Mouse (Mus musculus): Measurements from ENCODE around the gene Pla2g15.

Pla2g15 gene

GRCm38 (mm10) chr8:106149025-106149424, 1.2 kb upstream of the Pla2g15 start:
- H3K4me3 ChIP-seq (replicated peaks; ENCODE audit: low read length) = no peak overlapping the region
- peaks cover 19% of the 10 kb centered on the region for H3K36me3 ChIP-seq (ENCODE audit: insufficient read depth, low read length)
- H3K27me3 ChIP-seq (ENCODE audit: insufficient read depth, low read length) = peaks cover 3% of the 10 kb centered on the region; the same call in 1 of the 2 replicates
- H3K9me3 ChIP-seq (ENCODE audit: low read length) = no peaks in the 10 kb centered on the region
- peaks cover 29% of the 10 kb centered on the region for H3K4me1 ChIP-seq (replicated peaks; ENCODE audit: low read depth, low read length)
- TF ChIP-seq CTCF (conservative IDR thresholded peaks at IDR 0.05; ENCODE audit: low read length) (no peak), POU5F1 (IDR thresholded peaks at IDR 0.05; ENCODE audit: borderline replicate concordance, low read length) (no peak), NANOG (IDR thresholded peaks at IDR 0.05; ENCODE audit: borderline replicate concordance, low read length) (no peak)

- Histone ChIP-seq H3K9me3 (ENCODE audit: low read length) (no peaks in the 10 kb centered on the region), H3K4me3 (replicated peaks; ENCODE audit: low read length) (peak overlapping the region; percentile 90), H3K4me1 (replicated peaks; ENCODE audit: low read depth, low read length) (peaks cover 29% of the 10 kb centered on the region), H3K36me3 (ENCODE audit: insufficient read depth, low read length) (peaks cover 34% of the 10 kb centered on the region), H3K27me3 (ENCODE audit: insufficient read depth, low read length) (no peaks in the 10 kb centered on the region)
- TF ChIP-seq CTCF (conservative IDR thresholded peaks at IDR 0.05; ENCODE audit: low read length) (no peak), POU5F1 (IDR thresholded peaks at IDR 0.05; ENCODE audit: borderline replicate concordance, low read length) (no peak), NANOG (IDR thresholded peaks at IDR 0.05; ENCODE audit: borderline replicate concordance, low read length) (no peak)
Observed at GRCm38 (mm10) chr8:106150653-106151000, 428 bp downstream of the Pla2g15 start.

- Histone ChIP-seq H3K4me1 (replicated peaks; ENCODE audit: low read depth, low read length) (peaks cover 29% of the 10 kb centered on the region), H3K36me3 (ENCODE audit: insufficient read depth, low read length) (peaks cover 38% of the 10 kb centered on the region), H3K9me3 (ENCODE audit: low read length) (no peaks in the 10 kb centered on the region), H3K27me3 (ENCODE audit: insufficient read depth, low read length) (no peaks in the 10 kb centered on the region), H3K4me3 (replicated peaks; ENCODE audit: low read length) (peak overlapping the region; percentile 90)
- TF ChIP-seq NANOG (IDR thresholded peaks at IDR 0.05; ENCODE audit: borderline replicate concordance, low read length) (no peak), POU5F1 (IDR thresholded peaks at IDR 0.05; ENCODE audit: borderline replicate concordance, low read length) (no peak), CTCF (conservative IDR thresholded peaks at IDR 0.05; ENCODE audit: low read length) (no peak)
Observed at GRCm38 (mm10) chr8:106151041-106151440, 842 bp downstream of the Pla2g15 start.

GRCm38 (mm10) chr8:106152876-106153275, 2.7 kb downstream of the Pla2g15 start:
- Histone ChIP-seq H3K36me3 (ENCODE audit: insufficient read depth, low read length) (peaks cover 47% of the 10 kb centered on the region), H3K4me3 (replicated peaks; ENCODE audit: low read length) (no peak overlapping the region), H3K27me3 (ENCODE audit: insufficient read depth, low read length) (no peaks in the 10 kb centered on the region), H3K4me1 (replicated peaks; ENCODE audit: low read depth, low read length) (peaks cover 29% of the 10 kb centered on the region), H3K9me3 (ENCODE audit: low read length) (no peaks in the 10 kb centered on the region)
- no peak for TF ChIP-seq CTCF (conservative IDR thresholded peaks at IDR 0.05; ENCODE audit: low read length)
- TF ChIP-seq NANOG (IDR thresholded peaks at IDR 0.05; ENCODE audit: borderline replicate concordance, low read length) = no peak
- TF ChIP-seq POU5F1 (IDR thresholded peaks at IDR 0.05; ENCODE audit: borderline replicate concordance, low read length) = no peak

GRCm38 (mm10) chr8:106157419-106157818, 7.2 kb downstream of the Pla2g15 start:
- H3K27me3 ChIP-seq (ENCODE audit: insufficient read depth, low read length) = no peaks in the 10 kb centered on the region
- TF ChIP-seq NANOG (IDR thresholded peaks at IDR 0.05; ENCODE audit: borderline replicate concordance, low read length) (no peak), POU5F1 (IDR thresholded peaks at IDR 0.05; ENCODE audit: borderline replicate concordance, low read length) (no peak), CTCF (conservative IDR thresholded peaks at IDR 0.05; ENCODE audit: low read length) (no peak)
- peaks cover 71% of the 10 kb centered on the region for H3K36me3 ChIP-seq (ENCODE audit: insufficient read depth, low read length)
- H3K9me3 ChIP-seq (ENCODE audit: low read length) = no peaks in the 10 kb centered on the region
- no peak overlapping the region for H3K4me3 ChIP-seq (replicated peaks; ENCODE audit: low read length)
- H3K4me1 ChIP-seq (replicated peaks; ENCODE audit: low read depth, low read length) = peaks cover 50% of the 10 kb centered on the region

- H3K27me3 ChIP-seq (ENCODE audit: insufficient read depth, low read length) = no peaks in the 10 kb centered on the region
- no peaks in the 10 kb centered on the region for H3K9me3 ChIP-seq (ENCODE audit: low read length)
- H3K36me3 ChIP-seq (ENCODE audit: insufficient read depth, low read length) = peaks cover 72% of the 10 kb centered on the region
- TF ChIP-seq CTCF (conservative IDR thresholded peaks at IDR 0.05; ENCODE audit: low read length) (no peak), POU5F1 (IDR thresholded peaks at IDR 0.05; ENCODE audit: borderline replicate concordance, low read length) (no peak), NANOG (IDR thresholded peaks at IDR 0.05; ENCODE audit: borderline replicate concordance, low read length) (no peak)
- H3K4me3 ChIP-seq (replicated peaks; ENCODE audit: low read length) = no peak overlapping the region
- peaks cover 52% of the 10 kb centered on the region for H3K4me1 ChIP-seq (replicated peaks; ENCODE audit: low read depth, low read length)
Observed at GRCm38 (mm10) chr8:106158381-106158780, 8.2 kb downstream of the Pla2g15 start.

- no peaks in the 10 kb centered on the region for H3K9me3 ChIP-seq (ENCODE audit: low read length)
- H3K36me3 ChIP-seq (ENCODE audit: insufficient read depth, low read length) = peaks cover 73% of the 10 kb centered on the region
- no peaks in the 10 kb centered on the region for H3K27me3 ChIP-seq (ENCODE audit: insufficient read depth, low read length)
- no peak overlapping the region for H3K4me3 ChIP-seq (replicated peaks; ENCODE audit: low read length)
- H3K4me1 ChIP-seq (replicated peaks; ENCODE audit: low read depth, low read length) = peaks cover 48% of the 10 kb centered on the region
- TF ChIP-seq POU5F1 (IDR thresholded peaks at IDR 0.05; ENCODE audit: borderline replicate concordance, low read length) (no peak), NANOG (IDR thresholded peaks at IDR 0.05; ENCODE audit: borderline replicate concordance, low read length) (no peak), CTCF (conservative IDR thresholded peaks at IDR 0.05; ENCODE audit: low read length) (no peak)
Observed at GRCm38 (mm10) chr8:106159876-106160275, 9.7 kb downstream of the Pla2g15 start.

- H3K27me3 ChIP-seq (ENCODE audit: insufficient read depth, low read length) = peaks cover 26% of the 10 kb centered on the region
- H3K36me3 ChIP-seq (ENCODE audit: insufficient read depth, low read length) = peaks cover 54% of the 10 kb centered on the region
- no peak for TF ChIP-seq POU5F1 (IDR thresholded peaks at IDR 0.05; ENCODE audit: borderline replicate concordance, low read length)
- no peak for TF ChIP-seq NANOG (IDR thresholded peaks at IDR 0.05; ENCODE audit: borderline replicate concordance, low read length)
- TF ChIP-seq CTCF (conservative IDR thresholded peaks at IDR 0.05; ENCODE audit: low read length) = no peak
- H3K4me1 ChIP-seq (replicated peaks; ENCODE audit: low read depth, low read length) = peaks cover 51% of the 10 kb centered on the region
- no peak overlapping the region for H3K4me3 ChIP-seq (replicated peaks; ENCODE audit: low read length)
- H3K9me3 ChIP-seq (ENCODE audit: low read length) = no peaks in the 10 kb centered on the region
Observed at GRCm38 (mm10) chr8:106163251-106163650, 13.1 kb downstream of the Pla2g15 start.

GRCm38 (mm10) chr8:106165460-106165859, 15.3 kb downstream of the Pla2g15 start:
- H3K9me3 ChIP-seq (ENCODE audit: low read length) = no peaks in the 10 kb centered on the region
- H3K4me1 ChIP-seq (replicated peaks; ENCODE audit: low read depth, low read length) = peaks cover 44% of the 10 kb centered on the region
- TF ChIP-seq POU5F1 (IDR thresholded peaks at IDR 0.05; ENCODE audit: borderline replicate concordance, low read length) (no peak), NANOG (IDR thresholded peaks at IDR 0.05; ENCODE audit: borderline replicate concordance, low read length) (no peak), CTCF (conservative IDR thresholded peaks at IDR 0.05; ENCODE audit: low read length) (peak; percentile 91)
- H3K27me3 ChIP-seq (ENCODE audit: insufficient read depth, low read length) = peaks cover 47% of the 10 kb centered on the region
- H3K4me3 ChIP-seq (replicated peaks; ENCODE audit: low read length) = no peak overlapping the region
- H3K36me3 ChIP-seq (ENCODE audit: insufficient read depth, low read length) = peaks cover 47% of the 10 kb centered on the region

All from E14TG2a.4 (cell line).